ENCODE assay signal across 8 mouse cellular contexts in the genomic region with DNA sequence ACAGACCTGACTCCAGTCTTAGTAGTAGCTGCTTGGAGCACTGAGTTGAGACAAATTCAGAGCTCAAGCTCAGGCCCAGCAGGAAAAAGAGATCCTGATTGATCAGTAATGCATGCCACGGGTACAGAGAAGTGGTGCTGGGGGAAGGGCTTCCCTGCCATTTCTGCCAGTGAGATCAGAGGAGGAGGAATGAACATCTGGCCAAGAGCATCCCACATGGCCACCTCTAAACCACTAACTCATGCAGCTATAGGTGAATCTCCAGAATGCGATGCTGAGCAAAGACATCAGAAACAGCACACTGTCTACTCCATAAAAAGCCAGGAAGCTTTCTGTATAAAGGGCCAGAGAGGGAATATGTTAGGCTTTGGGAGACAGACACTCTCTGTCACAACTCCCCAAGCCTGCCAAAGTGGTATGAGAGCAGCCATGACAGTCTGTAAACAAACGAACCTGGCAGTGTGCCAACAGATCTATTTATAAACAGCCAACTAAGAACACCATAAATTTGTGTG. TPM values are rescaled to one million over a fixed set of nuclear protein-coding genes. Genes with fewer than 3 reads are reported as not detected.
DNase-seq lines count a peak whose midpoint lies in the region; ATAC-seq and TF ChIP-seq lines count a peak whose summit lies in the region.

No protein-coding gene starts in this region.

- WGBS in forebrain, embryonic 15.5 days = 39% methylated on average over 3 of the region's 3 CpGs
- WGBS in forebrain, embryonic 12.5 days = 69% methylated on average over 3 of the region's 3 CpGs

- DNase-seq in NIH3T3 (ENCODE audit: low read depth) = peak; percentile 9
- DNase-seq in frontal cortex, adult 2 months (ENCODE audit: extremely low spot score in 1 of 2, low spot score in 1 of 2) = peak; percentile 28 to 66
- peak in 1 of 2 experiments; percentile 22 for DNase-seq in left cerebral cortex, adult 2 months (ENCODE audit: extremely low spot score in 1 of 2, low spot score in 2 of 2)
- no peak for DNase-seq in c-Kit-positive CD71-positive TER-119-positive erythroid progenitor cells, embryonic 14.5 days (ENCODE audit: low spot score)
- DNase-seq in embryo, embryonic 10.5 days (ENCODE audit: low spot score) = no peak
- no peak for DNase-seq in gastrocnemius, adult 8-10 months (ENCODE audit: low spot score in 2 of 2)

- 0 out of 2 replicates have a peak overlapping the region, but pooled peaks have one; percentile 37 for H3K27ac ChIP-seq in forebrain, embryonic 15.5 days (replicated peaks)
- no peak overlapping the region for H3K27ac ChIP-seq in forebrain, embryonic 12.5 days
- peak overlapping the region; percentile 40; the same call in 1 of the 2 replicates for H3K27ac ChIP-seq in left cerebral cortex, adult 2 months

- no peak overlapping the region for H3K4me3 ChIP-seq in forebrain, embryonic 15.5 days
- H3K4me3 ChIP-seq in forebrain, embryonic 12.5 days (replicated peaks) = no peak overlapping the region
- no peak overlapping the region for H3K4me3 ChIP-seq in left cerebral cortex, adult 2 months

- H3K9me3 ChIP-seq in forebrain, embryonic 15.5 days = no peaks in the 10 kb centered on the region
- no peaks in the 10 kb centered on the region for H3K9me3 ChIP-seq in forebrain, embryonic 12.5 days

- peaks cover 14% of the 10 kb centered on the region for H3K4me1 ChIP-seq in forebrain, embryonic 15.5 days
- H3K4me1 ChIP-seq in forebrain, embryonic 12.5 days = peaks cover 6% of the 10 kb centered on the region; the same call in 1 of the 2 replicates

- H3K27me3 ChIP-seq in forebrain, embryonic 15.5 days = no peaks in the 10 kb centered on the region
- no peaks in the 10 kb centered on the region for H3K27me3 ChIP-seq in forebrain, embryonic 12.5 days

- no peak for TF ChIP-seq CTCF in left cerebral cortex, adult 2 months (IDR thresholded peaks at IDR 0.05)

- no peak overlapping the region for H3K4me2 ChIP-seq in forebrain, embryonic 15.5 days (replicated peaks)
- no peak overlapping the region for H3K4me2 ChIP-seq in forebrain, embryonic 12.5 days

- intact Hi-C loops in left cerebral cortex, adult 2 months (cut with DNase I) = no loop called here

- no peaks in the 10 kb centered on the region for H3K36me3 ChIP-seq in forebrain, embryonic 15.5 days
- no peaks in the 10 kb centered on the region for H3K36me3 ChIP-seq in forebrain, embryonic 12.5 days (replicated peaks)

- ATAC-seq in forebrain, embryonic 15.5 days (replicated peaks) = peak; percentile 90
- ATAC-seq in forebrain, embryonic 12.5 days (ENCODE audit: low FRiP score) = no peak; the same call in 1 of the 2 replicates

- H3K9ac ChIP-seq in forebrain, embryonic 15.5 days (replicated peaks) = no peak overlapping the region
- H3K9ac ChIP-seq in forebrain, embryonic 12.5 days = no peak overlapping the region

RNA-seq across cellular contexts. Expression of gene Astn2, which starts 33.8 kb away (rescaled TPM):
- polyA plus RNA-seq in forebrain, embryonic 15.5 days (2015; fragmentation: Nextera tagmentation; extraction: Ambion mirVana) = 1.2 and 1.4 TPM in 2 replicates
- 1.7 and 1.9 TPM in 2 replicates for polyA plus RNA-seq in forebrain, embryonic 12.5 days (2016; fragmentation: Nextera tagmentation; extraction: Ambion mirVana)
- polyA plus RNA-seq in frontal cortex, adult 2 months (2012; rRNA removed) = 16.9 and 18.2 TPM in 2 replicates
- 10 to 100 TPM; 38.3 to 40.3 TPM for total RNA-seq in left cerebral cortex, adult 2 months (2021)
- under 1 TPM; 0.64 to 0.82 (median 0.74) TPM for total RNA-seq in gastrocnemius, adult 8-10 months (2022)

Comparison
In these comparisons a context has a peak if more than half of its experiments do, and no peak if none do; other contexts are left out.
1. DNase-seq: peak in NIH3T3 (single experiment) and frontal cortex, adult 2 months (2 of 2); none in c-Kit-positive CD71-positive TER-119-positive erythroid progenitor cells, embryonic 14.5 days (single experiment), embryo, embryonic 10.5 days (single experiment) and gastrocnemius, adult 8-10 months (0 of 2).